Mouse (Mus musculus) liver, adult 10 weeks (tissue): Measurements from ENCODE around the gene Olfr705. TPM values are rescaled to one million over a fixed set of nuclear protein-coding genes. Genes with fewer than 3 reads are reported as not detected.

ENCODE experiments used
- polyA plus RNA-seq: library from polyadenylated mRNA; stranded (reverse); fragments of 350-450 nt; fragmentation: Illumina TruSeq; extraction: RNeasy Lipid Tissue Mini Kit (QIAGEN cat#74804); gene quantifications from one replicate; pipeline ENCODE4 v1.2.3, GENCODE M21; 2014; ENCODE audit warnings: low read depth, low replicate concordance

Gene Olfr705
- not detected for polyA plus RNA-seq

GRCm38 (mm10) chr7:106876791-106877190 is at the start of gene Olfr705:
TSS of gene Olfr705 (minus strand) at chr7:106876891.

GRCm38 (mm10) chr7:106907676-106908075 is 31.0 kb upstream of the Olfr705 start, which contains the start of gene Olfr1532-ps1:
TSS of gene Olfr1532-ps1 (plus strand) at chr7:106908001.

GRCm38 (mm10) chr7:106901141-106901540 is 24.4 kb upstream of the Olfr705 start, which contains the start of gene Olfr707:
TSS of gene Olfr707 (minus strand) at chr7:106901241.

GRCm38 (mm10) chr7:106888062-106888461 is 11.4 kb upstream of the Olfr705 start, which contains the start of gene Olfr706:
TSS of gene Olfr706 (minus strand) at chr7:106888162.

GRCm38 (mm10) chr7:106862885-106863284 is 13.8 kb downstream of the Olfr705 start, which contains the start of gene Olfr704:
TSS of gene Olfr704 (plus strand) at chr7:106863185.

GRCm38 (mm10) chr7:106843060-106843459 is 33.6 kb downstream of the Olfr705 start, which contains the start of gene Olfr703:
TSS of gene Olfr703 (plus strand) at chr7:106843360.

GRCm38 (mm10) chr7:106833793-106834192 is 42.9 kb downstream of the Olfr705 start, which contains the start of gene Olfr702:
TSS of gene Olfr702 (minus strand) at chr7:106833893.

Other genes with a start within 250 kb of the Olfr705 start
- not detected for gene Olfr693, start 196.3 kb downstream of the Olfr705 start, polyA plus RNA-seq
- not detected for gene Olfr694, start 185.1 kb downstream of the Olfr705 start, polyA plus RNA-seq
- not detected for gene Olfr695, start 160.5 kb downstream of the Olfr705 start, polyA plus RNA-seq
- not detected for gene Olfr697, start 134.4 kb downstream of the Olfr705 start, polyA plus RNA-seq
- gene Olfr698, start 121.5 kb downstream of the Olfr705 start, polyA plus RNA-seq, result not detected
- not detected for gene Olfr699, start 83.7 kb downstream of the Olfr705 start, polyA plus RNA-seq
- gene Olfr700, start 68.1 kb downstream of the Olfr705 start, polyA plus RNA-seq, result not detected
- not detected for gene Olfr701, start 62.8 kb downstream of the Olfr705 start, polyA plus RNA-seq
- not detected for gene Olfr702, start 43.0 kb downstream of the Olfr705 start, polyA plus RNA-seq
- not detected for gene Olfr703, start 33.5 kb downstream of the Olfr705 start, polyA plus RNA-seq
- gene Olfr704, start 13.7 kb downstream of the Olfr705 start, polyA plus RNA-seq, result not detected
- gene Olfr706, start 11.3 kb upstream of the Olfr705 start, polyA plus RNA-seq, result not detected
- gene Olfr707, start 24.4 kb upstream of the Olfr705 start, polyA plus RNA-seq, result not detected
- gene Olfr1532-ps1, start 31.1 kb upstream of the Olfr705 start, polyA plus RNA-seq, result not detected
- gene Olfr709-ps1, start 55.3 kb upstream of the Olfr705 start, polyA plus RNA-seq, result not detected
- gene Olfr710, start 71.4 kb upstream of the Olfr705 start, polyA plus RNA-seq, result not detected
- not detected for gene Olfr6, start 87.0 kb upstream of the Olfr705 start, polyA plus RNA-seq
- not detected for gene Olfr711, start 98.6 kb upstream of the Olfr705 start, polyA plus RNA-seq
- not detected for gene Olfr2, start 129.2 kb upstream of the Olfr705 start, polyA plus RNA-seq
- not detected for gene Olfr713, start 154.3 kb upstream of the Olfr705 start, polyA plus RNA-seq
- gene Olfr714, start 194.1 kb upstream of the Olfr705 start, polyA plus RNA-seq, result not detected
- gene Olfr17, start 216.3 kb upstream of the Olfr705 start, polyA plus RNA-seq, result not detected
- gene Olfr715b, start 233.5 kb upstream of the Olfr705 start, polyA plus RNA-seq, result not detected